Mouse (Mus musculus) forebrain, embryonic 13.5 days (tissue): ENCODE measurements at regions not wholly inside any gene's neighbourhood (a gene's known extent, or its start where the extent isn't known, plus 50 kb on each side); places are given as distances from the start of the nearest gene placed in this dataset.

Experiments
- ATAC-seq: fragments of 200-750 bp; cut with Nextera tagmentation; 2 replicates; pipeline ENCODE4 v1.8.0; 2017
- H3K27ac ChIP-seq: fragments of 300-500 bp; sonication (generic); 2 replicates; pipeline ENCODE4 v1.5.1; 2015; ENCODE audit warnings: inconsistent platforms, mild to moderate bottlenecking, moderate library complexity
- H3K27me3 ChIP-seq: fragments of 300-500 bp; sonication (generic); 2 replicates; pipeline ENCODE4 v1.6.1; 2015; ENCODE audit warnings: mild to moderate bottlenecking, inconsistent platforms
- H3K36me3 ChIP-seq: fragments of 300-500 bp; sonication (generic); 2 replicates; pipeline ENCODE4 v1.6.1; 2015; ENCODE audit warnings: mild to moderate bottlenecking, inconsistent platforms; ENCODE audit not compliant: poor library complexity, severe bottlenecking
- H3K4me1 ChIP-seq: fragments of 300-500 bp; sonication (generic); 2 replicates; pipeline ENCODE4 v1.6.1; 2015; ENCODE audit warnings: inconsistent platforms
- H3K4me2 ChIP-seq: fragments of 300-500 bp; sonication (generic); 2 replicates; pipeline ENCODE4 v1.6.1; 2015; ENCODE audit warnings: inconsistent platforms, mild to moderate bottlenecking, moderate library complexity
- H3K4me3 ChIP-seq: fragments of 300-500 bp; sonication (generic); 2 replicates; pipeline ENCODE4 v1.5.1; 2015; ENCODE audit warnings: mild to moderate bottlenecking, inconsistent platforms
- H3K9ac ChIP-seq: fragments of 300-500 bp; sonication (generic); 2 replicates; pipeline ENCODE4 v1.6.1; 2015; ENCODE audit warnings: mild to moderate bottlenecking, inconsistent platforms
- H3K9me3 ChIP-seq: fragments of 300-500 bp; sonication (generic); replicated peaks from 2 replicates; pipeline ENCODE4 v1.6.1; 2016; ENCODE audit warnings: inconsistent platforms
- WGBS: fragments of 180-500 bp; shearing (Covaris S2); methylation state at CpG from one replicate; pipeline ENCODE4 v1.1.7; 2015; 5-methylcytosine and 5-hydroxymethylcytosine counted together

GRCm38 (mm10) chr8:115942731-115943509 lies 235.3 kb upstream of the Maf start:
- 39% methylated on average over 16 of the region's 16 CpGs for WGBS
- peak; percentile 62; the same call in 1 of the 2 replicates for ATAC-seq
- Histone ChIP-seq H3K4me1 (peaks cover 11% of the 10 kb centered on the region), H3K36me3 (no peaks in the 10 kb centered on the region), H3K4me2 (peak overlapping the region; percentile 24; the same call in 1 of the 2 replicates), H3K27ac (0 out of 2 replicates have a peak overlapping the region, but pooled peaks have one; percentile 19), H3K9ac (no peak overlapping the region), H3K4me3 (no peak overlapping the region), H3K9me3 (no peaks in the 10 kb centered on the region), H3K27me3 (no peaks in the 10 kb centered on the region)

GRCm38 (mm10) chr8:115929472-115930210 lies 222.0 kb upstream of the Maf start:
- Histone ChIP-seq H3K4me1 (no peaks in the 10 kb centered on the region), H3K27ac (no peak overlapping the region), H3K4me2 (no peak overlapping the region), H3K36me3 (no peaks in the 10 kb centered on the region), H3K9me3 (no peaks in the 10 kb centered on the region), H3K27me3 (no peaks in the 10 kb centered on the region), H3K4me3 (no peak overlapping the region), H3K9ac (no peak overlapping the region)
- 78% methylated on average over 8 of the region's 8 CpGs for WGBS
- no peak for ATAC-seq

- H3K4me3 ChIP-seq: no peak overlapping the region
- H3K4me1 ChIP-seq: no peaks in the 10 kb centered on the region
- H3K9me3 ChIP-seq: no peaks in the 10 kb centered on the region
- WGBS: 89% methylated on average over 6 of the region's 6 CpGs
- H3K36me3 ChIP-seq: no peaks in the 10 kb centered on the region
- no peaks in the 10 kb centered on the region for H3K27me3 ChIP-seq
- H3K9ac ChIP-seq: no peak overlapping the region
- ATAC-seq: no peak
- no peak overlapping the region for H3K4me2 ChIP-seq
- no peak overlapping the region for H3K27ac ChIP-seq
These were observed 214.3 kb upstream of the Maf start for GRCm38 (mm10) chr8:115921889-115922288.

- no peak for ATAC-seq
- H3K4me3 ChIP-seq: no peak overlapping the region
- no peak overlapping the region for H3K9ac ChIP-seq
- no peak overlapping the region for H3K27ac ChIP-seq
- no peaks in the 10 kb centered on the region for H3K36me3 ChIP-seq
- WGBS: 95% methylated on average over 5 of the region's 5 CpGs
- no peaks in the 10 kb centered on the region for H3K4me1 ChIP-seq
- H3K9me3 ChIP-seq: no peaks in the 10 kb centered on the region
- H3K27me3 ChIP-seq: no peaks in the 10 kb centered on the region
- no peak overlapping the region for H3K4me2 ChIP-seq
These were observed 199.1 kb upstream of the Maf start for GRCm38 (mm10) chr8:115906650-115907049.

GRCm38 (mm10) chr8:115903853-115904420 lies 196.3 kb upstream of the Maf start:
- Histone ChIP-seq H3K36me3 (no peaks in the 10 kb centered on the region), H3K4me2 (no peak overlapping the region), H3K4me1 (no peaks in the 10 kb centered on the region), H3K4me3 (no peak overlapping the region), H3K27me3 (no peaks in the 10 kb centered on the region), H3K9me3 (no peaks in the 10 kb centered on the region), H3K9ac (no peak overlapping the region), H3K27ac (no peak overlapping the region)
- ATAC-seq: no peak
- WGBS: 80% methylated on average over 6 of the region's 6 CpGs

- Histone ChIP-seq H3K4me2 (no peak overlapping the region), H3K27ac (no peak overlapping the region), H3K9me3 (no peaks in the 10 kb centered on the region), H3K36me3 (no peaks in the 10 kb centered on the region), H3K4me1 (no peaks in the 10 kb centered on the region), H3K27me3 (no peaks in the 10 kb centered on the region), H3K4me3 (no peak overlapping the region), H3K9ac (no peak overlapping the region)
- WGBS: 80% methylated on average over 6 of the region's 6 CpGs
- ATAC-seq: no peak
These were observed 190.1 kb upstream of the Maf start for GRCm38 (mm10) chr8:115897521-115898178.

GRCm38 (mm10) chr8:115897086-115897485 lies 189.5 kb upstream of the Maf start:
- H3K36me3 ChIP-seq: no peaks in the 10 kb centered on the region
- H3K27me3 ChIP-seq: no peaks in the 10 kb centered on the region
- no peak overlapping the region for H3K27ac ChIP-seq
- H3K4me3 ChIP-seq: no peak overlapping the region
- no peak for ATAC-seq
- no peaks in the 10 kb centered on the region for H3K4me1 ChIP-seq
- no peaks in the 10 kb centered on the region for H3K9me3 ChIP-seq
- H3K9ac ChIP-seq: no peak overlapping the region
- H3K4me2 ChIP-seq: no peak overlapping the region
- 89% methylated on average over 4 of the region's 4 CpGs for WGBS

- Histone ChIP-seq H3K4me1 (no peaks in the 10 kb centered on the region), H3K27ac (no peak overlapping the region), H3K4me3 (no peak overlapping the region), H3K27me3 (no peaks in the 10 kb centered on the region), H3K9me3 (no peaks in the 10 kb centered on the region), H3K4me2 (no peak overlapping the region), H3K9ac (no peak overlapping the region), H3K36me3 (no peaks in the 10 kb centered on the region)
- 78% methylated on average over 4 of the region's 4 CpGs for WGBS
- ATAC-seq: no peak
These were observed 188.5 kb upstream of the Maf start for GRCm38 (mm10) chr8:115896066-115896465.

GRCm38 (mm10) chr8:115888278-115888677 lies 180.7 kb upstream of the Maf start:
- Histone ChIP-seq H3K36me3 (no peaks in the 10 kb centered on the region), H3K4me3 (no peak overlapping the region), H3K9ac (no peak overlapping the region), H3K27me3 (no peaks in the 10 kb centered on the region), H3K27ac (no peak overlapping the region), H3K9me3 (no peaks in the 10 kb centered on the region), H3K4me1 (no peaks in the 10 kb centered on the region), H3K4me2 (no peak overlapping the region)
- WGBS: 89% methylated on average over 4 of the region's 4 CpGs
- ATAC-seq: no peak

- Histone ChIP-seq H3K9ac (no peak overlapping the region), H3K4me3 (no peak overlapping the region), H3K27ac (no peak overlapping the region), H3K36me3 (no peaks in the 10 kb centered on the region), H3K9me3 (no peaks in the 10 kb centered on the region), H3K27me3 (no peaks in the 10 kb centered on the region), H3K4me1 (no peaks in the 10 kb centered on the region), H3K4me2 (no peak overlapping the region)
- no peak for ATAC-seq
- WGBS: 58% methylated on average over 2 of the region's 2 CpGs
These were observed 177.6 kb upstream of the Maf start for GRCm38 (mm10) chr8:115885121-115885743.

GRCm38 (mm10) chr8:115883808-115884207 lies 176.2 kb upstream of the Maf start:
- no peak overlapping the region for H3K4me3 ChIP-seq
- no peaks in the 10 kb centered on the region for H3K36me3 ChIP-seq
- H3K4me2 ChIP-seq: no peak overlapping the region
- H3K9ac ChIP-seq: no peak overlapping the region
- H3K27me3 ChIP-seq: no peaks in the 10 kb centered on the region
- ATAC-seq: no peak
- H3K27ac ChIP-seq: no peak overlapping the region
- WGBS: 80% methylated on average over 3 of the region's 3 CpGs
- no peaks in the 10 kb centered on the region for H3K4me1 ChIP-seq
- H3K9me3 ChIP-seq: no peaks in the 10 kb centered on the region
